Mouse (Mus musculus) forebrain, embryonic 15.5 days (tissue): ENCODE data around the gene Abcc3. TPM values are rescaled to one million over a fixed set of nuclear protein-coding genes. Genes with fewer than 3 reads are reported as not detected.

Experiments
- ATAC-seq: fragments of 200-750 bp; cut with Nextera tagmentation; replicated peaks from 2 replicates; pipeline ENCODE4 v1.8.0; 2017; ENCODE audit warnings: mild to moderate bottlenecking, moderate TSS enrichment, moderate library complexity
- H3K27ac ChIP-seq: fragments of 300-500 bp; sonication (generic); replicated peaks from 2 replicates; pipeline ENCODE4 v1.5.1; 2015; ENCODE audit warnings: mild to moderate bottlenecking, inconsistent platforms
- H3K27me3 ChIP-seq: fragments of 300-500 bp; sonication (generic); 2 replicates; pipeline ENCODE4 v1.6.1; 2015; ENCODE audit warnings: inconsistent platforms
- H3K36me3 ChIP-seq: fragments of 300-500 bp; sonication (generic); 2 replicates; pipeline ENCODE4 v1.6.1; 2015; ENCODE audit warnings: mild to moderate bottlenecking, inconsistent platforms
- H3K4me1 ChIP-seq: fragments of 300-500 bp; sonication (generic); 2 replicates; pipeline ENCODE4 v1.6.1; 2015; ENCODE audit warnings: inconsistent platforms
- H3K4me2 ChIP-seq: fragments of 300-500 bp; sonication (generic); replicated peaks from 2 replicates; pipeline ENCODE4 v1.6.1; 2015; ENCODE audit warnings: mild to moderate bottlenecking, inconsistent platforms
- H3K4me3 ChIP-seq: fragments of 300-500 bp; sonication (generic); 2 replicates; pipeline ENCODE4 v1.5.1; 2015; ENCODE audit warnings: mild to moderate bottlenecking, inconsistent platforms
- H3K9ac ChIP-seq: fragments of 300-500 bp; sonication (generic); replicated peaks from 2 replicates; pipeline ENCODE4 v1.6.1; 2015; ENCODE audit warnings: mild to moderate bottlenecking, inconsistent platforms
- H3K9me3 ChIP-seq: fragments of 300-500 bp; sonication (generic); 2 replicates; pipeline ENCODE4 v1.6.1; 2016; ENCODE audit warnings: inconsistent platforms
- WGBS: fragments of 180-500 bp; shearing (Covaris S2); methylation state at CpG from one replicate; pipeline ENCODE4 v1.1.7; 2015; ENCODE audit warnings: mixed read lengths; 5-methylcytosine and 5-hydroxymethylcytosine counted together
- polyA plus RNA-seq: library from polyadenylated mRNA; unstranded; fragments of >200 nt; fragmentation: Nextera tagmentation; extraction: Ambion mirVana; gene quantifications from 2 replicates; pipeline ENCODE4 v1.2.1, GENCODE M21; 2015

Gene Abcc3
- polyA plus RNA-seq, 1 experiment from 2014 or later = 0.66 TPM

DNA sequence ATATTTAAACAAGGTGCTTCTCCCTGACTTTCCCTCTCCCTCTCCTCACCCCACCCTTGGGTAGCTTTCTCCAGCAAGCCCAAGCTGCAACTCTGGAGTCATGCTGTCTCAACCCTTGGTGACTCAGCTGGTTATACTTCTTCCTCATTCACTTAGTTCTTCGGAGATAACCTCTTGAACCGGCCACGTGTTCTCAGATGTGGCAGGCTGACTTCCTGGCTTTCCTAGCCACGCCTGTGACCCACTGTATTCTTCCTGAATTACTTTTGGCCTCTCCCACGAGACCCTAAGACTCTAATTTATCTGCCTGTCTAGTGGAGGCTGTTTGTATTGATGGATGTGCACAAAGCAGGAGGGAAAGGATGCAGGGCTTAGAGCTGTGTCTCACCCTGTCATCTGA is 22.0 kb downstream of the Abcc3 start:
- Histone ChIP-seq H3K9ac (no peak overlapping the region), H3K27me3 (no peaks in the 10 kb centered on the region), H3K36me3 (no peaks in the 10 kb centered on the region), H3K27ac (no peak overlapping the region), H3K4me3 (no peak overlapping the region), H3K9me3 (no peaks in the 10 kb centered on the region), H3K4me2 (no peak overlapping the region), H3K4me1 (no peaks in the 10 kb centered on the region)
- WGBS = 53% methylated on average over 5 of the region's 5 CpGs
- ATAC-seq = no peak

DNA sequence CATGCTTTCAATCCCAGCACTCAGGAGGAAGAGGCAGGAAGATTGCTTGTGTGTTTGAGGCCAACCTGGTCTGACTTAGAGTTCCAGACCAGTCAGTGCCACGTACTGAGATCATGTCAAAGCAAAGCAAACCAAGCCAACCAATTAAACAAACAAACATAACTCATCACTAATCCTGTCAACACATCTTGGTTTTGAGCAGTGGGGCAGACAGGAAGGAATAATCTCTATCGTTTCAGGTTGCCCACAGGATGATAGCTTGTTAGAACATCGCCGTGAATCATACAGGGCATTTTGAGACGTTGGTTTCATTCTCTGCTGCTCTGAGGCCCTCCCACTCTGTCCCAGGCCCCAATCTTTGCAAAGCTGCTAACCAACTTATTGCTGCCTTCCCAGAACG is 22.8 kb downstream of the Abcc3 start:
- WGBS = 85% methylated on average over 6 of the region's 6 CpGs
- no peak overlapping the region for H3K9ac ChIP-seq
- ATAC-seq = no peak
- no peaks in the 10 kb centered on the region for H3K36me3 ChIP-seq
- H3K4me3 ChIP-seq = no peak overlapping the region
- no peak overlapping the region for H3K27ac ChIP-seq
- no peaks in the 10 kb centered on the region for H3K4me1 ChIP-seq
- no peaks in the 10 kb centered on the region for H3K9me3 ChIP-seq
- H3K4me2 ChIP-seq = no peak overlapping the region
- no peaks in the 10 kb centered on the region for H3K27me3 ChIP-seq

DNA sequence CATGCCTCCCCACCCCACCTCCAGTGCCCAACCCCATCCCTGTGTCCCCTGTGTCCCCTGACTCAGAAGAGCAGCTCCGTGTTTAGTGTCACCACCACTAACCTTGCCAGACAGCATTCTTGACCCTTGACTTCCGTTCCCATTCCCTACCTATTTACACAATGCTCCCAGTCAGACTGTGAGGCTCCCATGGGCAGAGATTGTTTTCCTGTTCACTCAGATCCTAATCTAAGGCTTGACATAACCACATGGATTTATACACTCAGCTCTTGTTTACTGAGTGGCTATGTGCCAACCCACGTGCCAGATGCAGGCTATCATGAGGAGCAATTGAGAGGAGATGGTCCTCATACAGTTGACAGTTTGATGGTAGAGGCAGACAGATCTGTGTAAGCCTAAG is 27.5 kb downstream of the Abcc3 start:
- H3K4me3 ChIP-seq = no peak overlapping the region
- H3K9me3 ChIP-seq = no peaks in the 10 kb centered on the region
- no peak overlapping the region for H3K4me2 ChIP-seq
- WGBS = 75% methylated on average over 3 of the region's 3 CpGs
- ATAC-seq = no peak
- H3K27ac ChIP-seq = no peak overlapping the region
- H3K36me3 ChIP-seq = no peaks in the 10 kb centered on the region
- no peaks in the 10 kb centered on the region for H3K27me3 ChIP-seq
- no peaks in the 10 kb centered on the region for H3K4me1 ChIP-seq
- no peak overlapping the region for H3K9ac ChIP-seq

DNA sequence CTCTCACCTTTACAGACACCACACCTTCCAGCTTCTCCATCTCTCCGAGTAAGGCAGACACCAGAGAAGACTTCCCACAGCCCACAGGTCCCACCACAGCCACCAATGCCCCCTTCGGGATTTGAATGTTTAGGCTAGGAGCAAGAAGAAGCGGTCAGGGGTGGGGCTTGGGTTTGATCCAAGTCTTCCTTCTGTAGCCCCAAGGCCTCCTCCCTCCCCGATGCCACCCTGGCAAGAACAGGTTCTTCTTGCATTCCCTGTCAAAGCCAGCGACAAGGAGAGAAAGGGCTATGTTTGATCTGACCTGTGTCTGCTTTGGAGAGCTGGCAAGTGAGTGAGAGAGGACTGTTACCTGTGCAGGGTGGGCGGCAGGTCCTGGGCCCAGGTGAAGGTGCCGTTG is 29.1 kb downstream of the Abcc3 start:
- no peaks in the 10 kb centered on the region for H3K9me3 ChIP-seq
- no peak overlapping the region for H3K27ac ChIP-seq
- no peak overlapping the region for H3K4me3 ChIP-seq
- no peaks in the 10 kb centered on the region for H3K36me3 ChIP-seq
- H3K9ac ChIP-seq = no peak overlapping the region
- no peaks in the 10 kb centered on the region for H3K4me1 ChIP-seq
- ATAC-seq = no peak
- H3K4me2 ChIP-seq = no peak overlapping the region
- H3K27me3 ChIP-seq = no peaks in the 10 kb centered on the region
- 76% methylated on average over 7 of the region's 7 CpGs for WGBS

DNA sequence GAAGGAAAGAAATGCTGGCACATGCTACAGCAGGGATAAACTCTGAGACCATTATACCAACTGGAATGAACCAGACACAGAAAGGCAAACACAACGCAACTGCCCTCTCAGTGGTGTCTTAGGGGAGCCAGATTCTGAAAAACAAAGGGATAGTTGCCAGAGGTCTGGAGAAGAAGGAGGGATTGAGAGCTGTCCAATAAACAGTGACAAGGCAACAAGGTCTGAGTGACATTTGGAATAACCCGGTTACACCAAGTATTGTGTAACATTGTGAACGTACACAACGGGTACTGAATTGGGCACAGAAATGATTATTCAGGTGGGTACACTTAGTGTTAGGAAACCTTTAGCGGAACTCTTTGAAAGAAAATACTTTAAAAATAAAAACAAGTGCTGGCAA is 30.7 kb downstream of the Abcc3 start:
- H3K4me2 ChIP-seq = no peak overlapping the region
- WGBS = 87% methylated on average over 5 of the region's 5 CpGs

DNA sequence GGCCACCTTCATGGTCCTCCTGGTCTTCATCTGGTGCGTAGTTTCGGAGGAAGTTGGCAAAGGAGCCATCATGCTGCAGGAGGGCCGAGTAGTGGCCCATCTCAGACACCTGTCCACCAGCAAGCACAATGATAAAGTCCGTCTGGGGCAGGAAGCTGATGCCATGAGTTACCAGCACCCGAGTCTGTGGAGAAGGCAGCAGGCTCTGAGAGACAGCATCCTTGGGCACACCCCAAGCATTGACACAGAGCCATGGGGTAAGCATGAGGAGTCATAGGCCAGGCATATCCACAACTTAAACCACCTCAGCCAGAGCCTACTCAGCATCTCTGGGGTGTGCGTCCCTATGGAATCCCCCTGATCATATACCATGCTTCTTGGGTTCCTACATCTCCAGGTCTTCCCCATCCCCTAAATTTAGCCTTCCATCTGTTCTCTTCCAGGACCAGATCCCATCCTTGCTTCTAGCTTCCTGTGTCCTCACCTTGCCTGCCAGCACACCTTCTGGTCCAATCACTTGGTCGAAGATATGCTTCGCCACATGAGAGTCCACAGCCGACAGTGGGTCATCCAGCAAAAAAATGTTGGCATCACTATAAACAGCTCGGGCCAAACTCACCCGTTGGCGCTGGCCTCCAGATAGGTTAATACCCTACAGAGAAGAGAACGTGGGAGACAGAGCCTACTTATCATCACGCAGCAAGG is 31.5 kb downstream of the Abcc3 start:
- Histone ChIP-seq H3K9me3 (no peaks in the 10 kb centered on the region), H3K9ac (no peak overlapping the region), H3K4me3 (no peak overlapping the region), H3K36me3 (no peaks in the 10 kb centered on the region), H3K27me3 (no peaks in the 10 kb centered on the region), H3K27ac (no peak overlapping the region), H3K4me2 (no peak overlapping the region), H3K4me1 (no peaks in the 10 kb centered on the region)
- ATAC-seq = no peak
- 95% methylated on average over 14 of the region's 14 CpGs for WGBS

More for the DNA sequence above, 30.7 kb downstream of the Abcc3 start:
- Histone ChIP-seq H3K9me3 (no peaks in the 10 kb centered on the region), H3K27ac (no peak overlapping the region), H3K4me1 (no peaks in the 10 kb centered on the region), H3K9ac (no peak overlapping the region), H3K27me3 (no peaks in the 10 kb centered on the region), H3K4me3 (no peak overlapping the region), H3K36me3 (no peaks in the 10 kb centered on the region)
- no peak for ATAC-seq

DNA sequence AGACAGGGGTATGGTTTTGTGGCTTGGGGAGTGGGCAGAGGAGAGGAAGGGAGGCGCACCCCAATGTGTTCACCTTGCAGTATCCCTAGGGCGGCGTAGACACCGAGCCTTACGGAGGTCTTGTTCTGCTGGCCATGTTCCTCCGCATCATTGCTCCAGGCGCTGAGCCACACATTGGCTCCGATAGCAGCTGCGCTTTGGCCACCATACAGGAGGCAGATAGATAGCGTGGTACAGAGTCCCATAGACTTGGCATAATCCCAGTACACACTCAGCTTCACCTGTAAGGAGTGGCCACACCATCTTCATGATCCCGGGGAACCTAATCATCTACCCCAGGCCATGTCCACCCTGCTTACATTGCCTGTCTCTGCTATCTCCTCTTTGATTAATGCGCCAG is 33.6 kb downstream of the Abcc3 start:
- Histone ChIP-seq H3K36me3 (no peaks in the 10 kb centered on the region), H3K27ac (no peak overlapping the region), H3K4me1 (no peaks in the 10 kb centered on the region), H3K27me3 (no peaks in the 10 kb centered on the region), H3K9me3 (no peaks in the 10 kb centered on the region), H3K4me2 (no peak overlapping the region), H3K4me3 (no peak overlapping the region), H3K9ac (no peak overlapping the region)
- WGBS = 95% methylated on average over 12 of the region's 12 CpGs
- no peak for ATAC-seq

DNA sequence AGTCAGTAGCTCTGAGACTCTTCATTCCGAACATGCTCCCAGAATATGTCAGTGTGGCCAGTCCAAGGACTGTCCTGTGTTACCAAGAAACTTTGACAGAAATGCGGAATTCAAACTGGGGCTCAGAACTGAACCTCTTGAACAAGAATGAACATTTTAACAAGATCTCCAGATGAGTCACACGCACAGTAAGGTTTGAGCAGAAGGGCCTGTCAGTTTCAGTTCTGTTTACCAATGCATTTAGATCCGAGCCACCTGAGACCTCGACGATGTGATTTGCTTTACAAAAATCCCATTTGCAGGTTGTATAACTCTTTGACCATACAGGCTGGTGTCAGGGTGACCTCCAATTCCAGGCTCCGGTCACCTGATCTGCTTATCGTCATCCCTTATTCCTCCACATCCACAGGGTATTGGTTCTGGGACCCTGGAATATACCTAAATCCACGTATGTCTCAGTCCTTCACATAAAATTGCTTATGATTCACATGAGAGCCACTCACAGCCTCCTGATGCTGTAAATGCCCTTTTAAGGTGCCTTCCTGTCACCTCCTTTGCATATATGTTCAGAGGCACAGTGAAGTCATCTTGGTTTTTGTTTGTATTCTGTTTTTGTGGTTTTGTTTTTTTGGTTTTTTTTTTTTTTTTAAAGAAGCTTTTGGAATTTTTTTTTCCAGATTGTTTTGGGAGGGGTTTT is 37.1 kb downstream of the Abcc3 start:
- no peak for ATAC-seq
- no peaks in the 10 kb centered on the region for H3K9me3 ChIP-seq
- no peaks in the 10 kb centered on the region for H3K36me3 ChIP-seq
- no peaks in the 10 kb centered on the region for H3K27me3 ChIP-seq
- no peak overlapping the region for H3K4me3 ChIP-seq
- WGBS = 87% methylated on average over 9 of the region's 9 CpGs
- no peak overlapping the region for H3K27ac ChIP-seq
- H3K4me1 ChIP-seq = no peaks in the 10 kb centered on the region
- no peak overlapping the region for H3K9ac ChIP-seq
- H3K4me2 ChIP-seq = no peak overlapping the region

DNA sequence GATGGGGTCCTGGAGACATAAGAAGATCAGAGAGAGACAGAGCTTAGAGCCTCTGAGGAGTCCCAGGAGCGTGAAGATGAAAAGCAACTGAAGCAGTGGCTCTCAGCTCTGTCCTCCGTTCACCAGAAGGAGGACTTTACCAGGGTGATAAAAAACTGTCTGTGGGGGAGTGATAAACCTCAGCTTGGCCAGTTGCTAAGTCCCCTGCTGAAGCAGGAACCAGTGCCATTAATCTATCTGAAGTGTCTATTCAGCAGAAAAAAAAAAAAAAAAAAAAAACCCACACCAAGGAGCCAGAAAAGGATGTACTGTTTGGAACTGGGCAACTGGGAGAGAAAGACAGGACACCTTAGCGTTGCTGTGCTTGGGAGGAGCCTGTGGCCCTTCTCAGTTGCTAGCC is 41.7 kb downstream of the Abcc3 start:
- Histone ChIP-seq H3K4me2 (no peak overlapping the region), H3K36me3 (no peaks in the 10 kb centered on the region), H3K4me1 (no peaks in the 10 kb centered on the region), H3K27me3 (no peaks in the 10 kb centered on the region), H3K27ac (no peak overlapping the region), H3K9ac (no peak overlapping the region), H3K4me3 (no peak overlapping the region), H3K9me3 (no peaks in the 10 kb centered on the region)
- no peak for ATAC-seq
- 44% methylated on average over 3 of the region's 3 CpGs for WGBS

DNA sequence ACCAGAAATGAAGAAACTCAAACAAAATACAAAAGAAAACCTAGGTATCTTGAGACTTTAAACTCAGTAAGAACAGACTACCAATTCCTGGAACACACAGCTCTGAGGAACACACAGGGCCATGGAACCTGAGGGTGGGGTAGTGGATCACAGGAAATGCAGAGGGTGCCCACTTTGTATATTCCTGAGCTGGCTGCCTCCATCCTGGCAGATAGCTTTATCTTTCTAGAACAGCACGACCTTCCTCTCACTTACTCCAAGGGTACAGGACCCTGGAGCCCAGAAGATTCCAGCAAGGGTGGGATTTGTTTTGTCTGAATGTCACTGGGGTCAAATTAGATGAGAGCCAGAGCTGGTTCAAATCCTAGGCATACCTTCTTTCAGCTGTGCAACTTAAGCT is 42.5 kb downstream of the Abcc3 start:
- 73% methylated on average over 1 of the region's 1 CpGs for WGBS
- no peak overlapping the region for H3K27ac ChIP-seq

DNA sequence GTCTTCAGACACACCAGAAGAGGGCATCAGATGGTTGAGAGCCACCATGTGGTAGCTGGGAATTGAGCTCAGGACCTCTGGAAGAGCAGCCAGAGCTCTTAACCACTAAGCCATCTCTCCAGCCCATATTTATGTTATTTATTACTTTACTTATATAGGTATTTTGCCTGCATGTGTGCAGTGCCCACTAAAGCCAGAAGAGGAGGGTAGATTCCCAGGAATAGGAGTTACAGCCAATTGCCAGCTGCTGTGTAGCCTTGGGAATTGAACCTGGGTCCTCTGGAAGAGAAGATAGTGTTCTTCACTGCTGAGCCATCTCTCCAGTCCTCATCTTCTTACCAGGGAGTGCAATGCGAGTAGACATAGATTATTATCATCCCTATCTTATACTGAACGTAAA is 43.0 kb downstream of the Abcc3 start:
- Histone ChIP-seq H3K27ac (no peak overlapping the region), H3K4me3 (no peak overlapping the region), H3K27me3 (no peaks in the 10 kb centered on the region), H3K36me3 (no peaks in the 10 kb centered on the region), H3K9me3 (no peaks in the 10 kb centered on the region), H3K4me1 (no peaks in the 10 kb centered on the region), H3K9ac (no peak overlapping the region), H3K4me2 (no peak overlapping the region)
- 86% methylated on average over 2 of the region's 2 CpGs for WGBS
- ATAC-seq = no peak

More for the DNA sequence above, 42.5 kb downstream of the Abcc3 start:
- no peak for ATAC-seq
- no peaks in the 10 kb centered on the region for H3K9me3 ChIP-seq
- no peak overlapping the region for H3K9ac ChIP-seq
- no peaks in the 10 kb centered on the region for H3K4me1 ChIP-seq
- no peak overlapping the region for H3K4me2 ChIP-seq
- no peaks in the 10 kb centered on the region for H3K27me3 ChIP-seq
- H3K36me3 ChIP-seq = no peaks in the 10 kb centered on the region
- no peak overlapping the region for H3K4me3 ChIP-seq

DNA sequence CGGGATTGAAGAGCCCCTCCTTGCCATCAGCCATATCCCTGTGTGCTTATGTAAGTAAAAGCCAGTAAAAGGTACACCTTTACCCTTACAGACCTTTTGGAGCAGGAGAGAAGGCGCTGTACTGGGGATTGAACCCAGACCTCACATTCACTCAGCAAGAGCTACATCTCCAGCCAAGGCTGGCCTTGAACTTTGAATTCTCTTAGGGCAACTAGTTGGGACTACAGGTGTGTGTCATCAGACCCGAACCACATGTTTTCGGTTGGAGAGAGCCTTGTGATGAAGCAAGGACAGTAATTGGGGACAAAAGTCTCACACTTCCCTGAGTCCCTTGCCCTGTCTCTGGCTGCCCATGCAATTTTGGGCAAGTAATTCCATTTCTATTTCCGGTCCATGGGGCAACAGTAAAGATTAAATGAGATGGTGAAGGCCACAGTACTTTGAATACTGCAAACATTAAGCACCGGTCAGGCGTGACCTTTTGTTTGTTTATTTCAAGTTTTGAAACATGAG is 45.7 kb downstream of the Abcc3 start:
- no peak overlapping the region for H3K9ac ChIP-seq
- H3K4me1 ChIP-seq = peaks cover 10% of the 10 kb centered on the region
- 83% methylated on average over 7 of the region's 7 CpGs for WGBS
- no peak overlapping the region for H3K4me3 ChIP-seq
- no peak overlapping the region for H3K4me2 ChIP-seq
- H3K9me3 ChIP-seq = no peaks in the 10 kb centered on the region
- no peak overlapping the region for H3K27ac ChIP-seq
- no peaks in the 10 kb centered on the region for H3K36me3 ChIP-seq
- no peaks in the 10 kb centered on the region for H3K27me3 ChIP-seq
- ATAC-seq = no peak

DNA sequence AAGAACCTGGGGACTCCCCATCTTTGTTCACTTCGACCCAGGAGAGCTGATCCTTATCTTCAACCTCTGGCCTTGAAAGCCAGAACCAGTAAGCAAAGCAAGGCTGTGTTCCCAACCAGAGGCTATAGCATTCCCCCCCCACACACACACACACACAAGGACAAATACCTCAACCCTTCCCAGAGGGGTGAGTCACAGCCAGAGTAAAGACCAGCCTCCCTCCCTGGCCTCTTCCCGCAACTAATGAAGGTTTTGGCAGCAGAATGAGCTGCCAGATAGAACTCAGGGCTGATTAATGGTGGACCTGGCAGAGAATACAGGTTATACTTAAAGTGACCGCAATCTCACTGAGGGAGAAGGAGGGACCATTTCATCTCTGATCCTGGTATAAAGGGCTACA is 46.2 kb downstream of the Abcc3 start:
- WGBS = 61% methylated on average over 3 of the region's 3 CpGs
- Histone ChIP-seq H3K4me1 (peaks cover 15% of the 10 kb centered on the region), H3K4me3 (no peak overlapping the region), H3K36me3 (no peaks in the 10 kb centered on the region), H3K27ac (no peak overlapping the region), H3K4me2 (no peak overlapping the region), H3K9ac (no peak overlapping the region), H3K27me3 (no peaks in the 10 kb centered on the region), H3K9me3 (no peaks in the 10 kb centered on the region)
- no peak for ATAC-seq
